Mouse (Mus musculus) hindbrain, embryonic 10.5 days (tissue): ENCODE measurements at regions not wholly inside any gene's neighbourhood (a gene's known extent, or its start where the extent isn't known, plus 50 kb on each side); places are given as distances from the start of the nearest gene placed in this dataset.

Experiments used
- DNase-seq: peaks from one replicate; pipeline ENCODE4 v3.0.0-alpha.2; 2017; ENCODE audit warnings: low spot score
- H3K27ac ChIP-seq: fragments of 300-500 bp; sonication (generic); 2 replicates; pipeline ENCODE4 v1.5.1; 2016; ENCODE audit warnings: mild to moderate bottlenecking, moderate library complexity
- H3K27me3 ChIP-seq: fragments of 300-500 bp; sonication (generic); 2 replicates; pipeline ENCODE4 v1.6.1; 2016; ENCODE audit warnings: mild to moderate bottlenecking; ENCODE audit not compliant: poor library complexity, insufficient read depth, severe bottlenecking
- H3K36me3 ChIP-seq: fragments of 300-500 bp; sonication (generic); 2 replicates; pipeline ENCODE4 v1.6.1; 2016; ENCODE audit warnings: mild to moderate bottlenecking, moderate library complexity
- H3K4me1 ChIP-seq: fragments of 300-500 bp; sonication (generic); replicated peaks from 2 replicates; pipeline ENCODE4 v1.6.1; 2016; ENCODE audit warnings: mild to moderate bottlenecking
- H3K4me3 ChIP-seq: fragments of 300-500 bp; sonication (generic); 2 replicates; pipeline ENCODE4 v1.5.1; 2016; ENCODE audit warnings: mild to moderate bottlenecking, moderate library complexity
- H3K9me3 ChIP-seq: fragments of 300-500 bp; sonication (generic); 2 replicates; pipeline ENCODE4 v1.6.1; 2016; ENCODE audit warnings: mild to moderate bottlenecking, moderate library complexity
- WGBS: fragments of 180-500 bp; shearing (Covaris S2); methylation state at CpG from one replicate; pipeline ENCODE4 v1.1.7; 2016; 5-methylcytosine and 5-hydroxymethylcytosine counted together

DNA sequence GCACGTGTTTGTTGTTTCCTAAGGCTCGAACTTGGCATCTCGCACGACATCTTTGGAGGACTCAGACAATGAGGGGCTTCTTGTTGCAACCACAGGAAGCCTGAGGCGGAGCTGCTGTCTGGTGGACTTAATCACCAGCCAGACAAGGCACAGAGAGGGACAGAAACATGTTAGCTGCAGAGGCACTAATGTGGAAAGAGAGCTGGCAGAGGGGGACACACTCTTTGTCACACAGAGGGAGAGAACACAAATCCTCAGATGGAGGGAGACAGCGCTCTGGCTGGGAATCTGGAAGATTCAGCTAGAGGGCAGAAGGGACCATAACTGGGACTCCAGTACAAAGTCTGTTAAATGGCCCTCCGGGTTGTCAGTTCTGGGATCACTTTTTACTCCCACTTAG lies 114.9 kb downstream of the Ppp4r2 start:
- H3K9me3 ChIP-seq, result no peaks in the 10 kb centered on the region
- peaks cover 8% of the 10 kb centered on the region; the same call in 1 of the 2 replicates for H3K4me1 ChIP-seq
- H3K36me3 ChIP-seq, result no peaks in the 10 kb centered on the region
- H3K27ac ChIP-seq, result no peak overlapping the region
- no peaks in the 10 kb centered on the region for H3K27me3 ChIP-seq
- WGBS, result 63% methylated on average over 7 of the region's 7 CpGs
- H3K4me3 ChIP-seq, result no peak overlapping the region
- DNase-seq, result peak; percentile 10

GRCm38 (mm10) chr6:100951646-100952045 lies 118.2 kb downstream of the Ppp4r2 start:
- Histone ChIP-seq H3K27me3 (no peaks in the 10 kb centered on the region), H3K36me3 (no peaks in the 10 kb centered on the region), H3K27ac (no peak overlapping the region), H3K9me3 (no peaks in the 10 kb centered on the region), H3K4me1 (peaks cover 8% of the 10 kb centered on the region; the same call in 1 of the 2 replicates), H3K4me3 (no peak overlapping the region)
- WGBS, result 89% methylated on average over 5 of the region's 5 CpGs
- no peak for DNase-seq

GRCm38 (mm10) chr6:100952470-100952869 lies 119.0 kb downstream of the Ppp4r2 start:
- Histone ChIP-seq H3K9me3 (no peaks in the 10 kb centered on the region), H3K27me3 (no peaks in the 10 kb centered on the region), H3K36me3 (no peaks in the 10 kb centered on the region), H3K4me3 (no peak overlapping the region), H3K27ac (no peak overlapping the region), H3K4me1 (peaks cover 8% of the 10 kb centered on the region; the same call in 1 of the 2 replicates)
- DNase-seq, result no peak

- Histone ChIP-seq H3K27me3 (no peaks in the 10 kb centered on the region), H3K4me1 (0 out of 2 replicates have a peak, but pooled peaks cover 6% of the 10 kb centered on the region)
- WGBS, result 84% methylated on average over 10 of the region's 10 CpGs
Observed at GRCm38 (mm10) chr6:100954563-100954962, 121.1 kb downstream of the Ppp4r2 start.

DNA sequence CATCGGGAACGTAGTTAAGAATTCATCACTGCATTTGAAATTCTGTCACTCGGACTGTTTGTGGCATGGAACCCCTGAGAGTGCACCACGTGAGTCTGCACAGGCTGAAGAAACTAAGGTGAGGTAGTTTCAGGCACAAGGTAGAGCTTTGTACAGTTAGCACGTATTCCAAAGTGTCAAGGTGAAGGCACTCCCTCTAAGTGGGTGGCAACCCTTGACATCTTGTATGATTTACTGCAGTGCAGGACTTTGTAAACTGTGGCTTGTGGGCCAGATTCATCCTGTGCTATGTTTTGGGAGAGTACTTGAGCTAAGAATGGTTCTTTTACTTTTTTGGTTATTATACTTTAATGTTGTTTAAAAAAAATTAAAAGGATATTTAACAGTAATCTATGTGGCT lies 133.1 kb downstream of the Ppp4r2 start:
- Histone ChIP-seq H3K9me3 (no peaks in the 10 kb centered on the region), H3K27ac (no peak overlapping the region), H3K4me1 (peaks cover 19% of the 10 kb centered on the region), H3K36me3 (no peaks in the 10 kb centered on the region), H3K4me3 (no peak overlapping the region), H3K27me3 (no peaks in the 10 kb centered on the region)
- DNase-seq, result no peak
- 87% methylated on average over 5 of the region's 5 CpGs for WGBS

More at GRCm38 (mm10) chr6:100954563-100954962, 121.1 kb downstream of the Ppp4r2 start:
- no peaks in the 10 kb centered on the region for H3K9me3 ChIP-seq
- DNase-seq, result no peak
- no peaks in the 10 kb centered on the region for H3K36me3 ChIP-seq
- no peak overlapping the region for H3K4me3 ChIP-seq
- H3K27ac ChIP-seq, result no peak overlapping the region

- DNase-seq, result no peak
- WGBS, result 86% methylated on average over 12 of the region's 12 CpGs
Observed at GRCm38 (mm10) chr6:100968080-100968856, 134.8 kb downstream of the Ppp4r2 start.

DNA sequence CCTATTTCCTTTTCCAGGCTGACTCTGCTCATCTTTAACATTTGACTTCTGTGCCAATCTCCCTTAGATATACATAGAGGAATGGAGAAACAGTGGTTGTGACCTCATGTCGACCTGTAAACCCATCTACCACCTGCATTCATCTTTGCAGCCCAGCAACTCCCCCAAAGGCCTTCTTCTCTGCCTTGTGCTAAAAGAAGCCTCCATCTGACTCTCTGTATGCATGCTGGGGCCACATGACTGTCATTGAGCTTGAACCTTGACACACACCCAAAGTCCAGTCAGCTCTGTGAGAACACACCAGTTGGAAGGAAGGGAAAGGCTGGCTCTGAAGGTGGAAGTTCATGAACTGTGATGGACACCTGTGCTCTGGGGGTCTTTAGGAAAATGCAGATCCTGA lies 135.5 kb downstream of the Ppp4r2 start:
- H3K27me3 ChIP-seq, result no peaks in the 10 kb centered on the region
- no peak overlapping the region for H3K4me3 ChIP-seq
- no peak overlapping the region for H3K27ac ChIP-seq
- 80% methylated on average over 1 of the region's 1 CpGs for WGBS
- H3K4me1 ChIP-seq, result peaks cover 30% of the 10 kb centered on the region
- H3K9me3 ChIP-seq, result no peaks in the 10 kb centered on the region
- H3K36me3 ChIP-seq, result no peaks in the 10 kb centered on the region
- no peak for DNase-seq

More at GRCm38 (mm10) chr6:100968080-100968856, 134.8 kb downstream of the Ppp4r2 start:
- Histone ChIP-seq H3K4me3 (no peak overlapping the region), H3K27ac (no peak overlapping the region), H3K27me3 (no peaks in the 10 kb centered on the region), H3K9me3 (no peaks in the 10 kb centered on the region), H3K4me1 (peaks cover 23% of the 10 kb centered on the region), H3K36me3 (no peaks in the 10 kb centered on the region)

GRCm38 (mm10) chr6:100970810-100971447 lies 137.5 kb downstream of the Ppp4r2 start:
- Histone ChIP-seq H3K36me3 (no peaks in the 10 kb centered on the region), H3K4me3 (no peak overlapping the region), H3K27me3 (no peaks in the 10 kb centered on the region), H3K9me3 (no peaks in the 10 kb centered on the region), H3K27ac (no peak overlapping the region), H3K4me1 (peaks cover 35% of the 10 kb centered on the region)
- WGBS, result 56% methylated on average over 8 of the region's 8 CpGs
- no peak for DNase-seq

DNA sequence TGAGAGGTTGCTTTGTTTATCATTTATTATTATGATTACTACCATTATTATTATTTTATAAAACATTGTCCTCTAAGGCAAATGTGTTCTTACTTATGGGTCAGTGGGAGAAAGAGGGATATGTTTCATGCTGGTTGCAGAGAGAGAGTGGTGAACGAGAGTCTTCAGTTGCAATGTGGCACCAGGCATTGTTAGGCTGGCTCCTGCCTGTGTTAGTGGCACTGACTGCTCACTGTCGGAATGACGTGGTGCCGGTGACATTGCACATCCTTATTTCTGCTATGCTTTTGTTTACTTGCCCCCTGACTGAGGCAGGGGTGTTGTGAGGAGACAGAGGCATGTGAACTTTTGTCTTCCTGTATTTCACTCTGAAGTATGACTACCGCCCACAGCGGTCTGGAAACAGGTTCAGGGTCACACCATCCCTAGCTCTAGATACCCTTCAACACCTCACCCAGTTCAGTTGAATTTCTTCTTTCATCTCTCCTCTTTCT lies 138.1 kb downstream of the Ppp4r2 start:
- 55% methylated on average over 6 of the region's 6 CpGs for WGBS
- Histone ChIP-seq H3K4me1 (peaks cover 41% of the 10 kb centered on the region), H3K36me3 (no peaks in the 10 kb centered on the region), H3K27ac (no peak overlapping the region), H3K27me3 (no peaks in the 10 kb centered on the region), H3K9me3 (no peaks in the 10 kb centered on the region), H3K4me3 (no peak overlapping the region)
- no peak for DNase-seq

- WGBS, result 72% methylated on average over 9 of the region's 9 CpGs
- no peak overlapping the region for H3K27ac ChIP-seq
- no peak overlapping the region for H3K4me3 ChIP-seq
- H3K27me3 ChIP-seq, result no peaks in the 10 kb centered on the region
- H3K4me1 ChIP-seq, result peaks cover 53% of the 10 kb centered on the region
- no peak for DNase-seq
- no peaks in the 10 kb centered on the region for H3K9me3 ChIP-seq
- no peaks in the 10 kb centered on the region for H3K36me3 ChIP-seq
Observed at GRCm38 (mm10) chr6:100973366-100974090, 140.1 kb downstream of the Ppp4r2 start.

DNA sequence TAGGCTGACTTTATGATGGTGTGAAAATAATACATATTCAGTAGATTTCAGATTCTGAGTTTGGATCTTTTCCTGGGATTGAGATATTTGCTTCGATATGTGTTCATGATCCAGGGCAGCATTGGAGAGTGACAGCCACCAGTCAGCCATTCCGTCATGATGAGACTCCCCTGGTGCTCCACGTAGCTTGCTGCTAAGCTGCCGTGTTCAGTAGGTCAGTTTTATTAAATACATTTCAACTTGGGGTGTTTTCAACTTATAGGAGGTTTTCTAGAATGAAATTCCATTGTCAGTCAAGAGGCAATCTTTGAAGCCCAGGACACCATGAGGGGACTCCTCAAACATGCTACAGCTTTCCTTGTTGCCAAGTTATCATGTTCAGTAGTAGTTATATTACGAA lies 141.3 kb downstream of the Ppp4r2 start:
- Histone ChIP-seq H3K4me1 (peaks cover 64% of the 10 kb centered on the region), H3K9me3 (no peaks in the 10 kb centered on the region), H3K27ac (no peak overlapping the region), H3K27me3 (no peaks in the 10 kb centered on the region), H3K4me3 (no peak overlapping the region), H3K36me3 (no peaks in the 10 kb centered on the region)
- 95% methylated on average over 5 of the region's 5 CpGs for WGBS
- DNase-seq, result no peak

DNA sequence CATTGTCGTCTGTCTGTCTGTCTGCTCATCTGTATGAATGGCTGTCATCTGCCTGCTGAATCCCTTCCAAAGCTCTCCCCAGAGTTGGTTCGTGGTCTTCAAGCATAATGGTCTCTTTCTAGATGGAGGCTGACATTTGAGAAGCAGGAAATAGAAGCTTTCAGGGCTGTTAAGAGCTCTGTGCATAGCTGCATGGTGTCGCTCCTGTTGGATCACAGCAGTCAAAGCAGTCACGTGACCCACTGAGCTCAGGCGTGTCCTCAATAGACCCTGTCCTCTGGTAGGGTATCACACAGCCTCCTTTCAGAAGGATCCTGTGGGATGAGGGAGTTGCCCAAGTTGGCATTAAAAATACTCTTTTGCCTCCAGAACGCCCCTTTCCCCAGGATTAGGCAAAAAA lies 142.4 kb downstream of the Ppp4r2 start:
- H3K36me3 ChIP-seq, result no peaks in the 10 kb centered on the region
- H3K9me3 ChIP-seq, result no peaks in the 10 kb centered on the region
- 53% methylated on average over 6 of the region's 6 CpGs for WGBS
- H3K27ac ChIP-seq, result peak overlapping the region; percentile 47; the same call in 1 of the 2 replicates
- no peaks in the 10 kb centered on the region for H3K27me3 ChIP-seq
- H3K4me3 ChIP-seq, result no peak overlapping the region
- peak; percentile 47 for DNase-seq
- H3K4me1 ChIP-seq, result peaks cover 55% of the 10 kb centered on the region
